ENCODE assay signal across 19 mouse cellular contexts in the genomic region with DNA sequence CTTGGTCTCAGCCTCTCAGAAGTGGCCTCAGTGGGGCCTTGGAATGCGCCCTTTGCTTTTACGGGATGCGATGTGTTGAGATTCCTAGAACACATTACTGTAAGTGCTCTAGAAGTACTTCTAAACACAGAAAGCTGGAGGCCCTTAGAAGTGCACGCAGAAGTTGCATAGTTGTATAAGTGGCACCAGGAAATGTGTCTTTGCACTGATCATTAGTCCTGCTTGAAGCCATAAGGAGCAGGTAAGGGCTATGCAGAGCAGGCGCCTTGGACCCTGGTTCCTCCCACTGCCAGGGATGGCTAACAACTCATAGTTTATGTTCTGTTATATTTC.
A peak's percentile ranks its signal among the peaks of the same experiment; 100 is the strongest.
DNase-seq lines count a peak whose midpoint lies in the region; ATAC-seq and TF ChIP-seq lines count a peak whose summit lies in the region.
"Had no signal": no experiment of that assay in that cellular context is flagged by ENCODE, and none has a peak within 500 bp of the region (broad histone marks: within the 10 kb centered on the region; RNA-seq: fewer than 3 reads in every experiment).

No protein-coding gene starts in this region.

- TF ChIP-seq EP300 in lung, postnatal 0 days (IDR thresholded peaks at IDR 0.05), result peak; percentile 95

- 0 out of 2 replicates have a peak overlapping the region, but pooled peaks have one; percentile 7 for H3K27ac ChIP-seq in lung, embryonic 16.5 days (ENCODE audit: low read length)
- peak overlapping the region; percentile 35; the same call in 1 of the 2 replicates for H3K27ac ChIP-seq in lung, postnatal 0 days (ENCODE audit: low read length)
- H3K27ac ChIP-seq in limb, embryonic 10.5 days, result peak overlapping the region; percentile 26; the same call in 1 of the 2 replicates

- no peaks in the 10 kb centered on the region for H3K9me3 ChIP-seq in lung, embryonic 16.5 days (ENCODE audit: control insufficient read depth, low read length)
- no peaks in the 10 kb centered on the region for H3K9me3 ChIP-seq in lung, postnatal 0 days (ENCODE audit: low read length)
- H3K9me3 ChIP-seq in limb, embryonic 10.5 days (replicated peaks), result no peaks in the 10 kb centered on the region

- TF ChIP-seq CTCF in lung, postnatal 0 days (IDR thresholded peaks at IDR 0.05), result no peak

- WGBS in lung, embryonic 16.5 days, result 41% methylated on average over 5 of the region's 5 CpGs
- WGBS in lung, postnatal 0 days, result 38% methylated on average over 5 of the region's 5 CpGs
- 90% methylated on average over 5 of the region's 5 CpGs for WGBS in limb, embryonic 10.5 days

- no peaks in the 10 kb centered on the region for H3K27me3 ChIP-seq in lung, embryonic 16.5 days (ENCODE audit: control insufficient read depth, insufficient read depth, low read depth, low read length)
- H3K27me3 ChIP-seq in lung, postnatal 0 days (replicated peaks; ENCODE audit: insufficient read depth, low read length), result no peaks in the 10 kb centered on the region
- H3K27me3 ChIP-seq in limb, embryonic 10.5 days (ENCODE audit: low read depth, poor library complexity, severe bottlenecking), result no peaks in the 10 kb centered on the region
- H3K27me3 ChIP-seq: Patski had no signal

- no peak overlapping the region for H3K9ac ChIP-seq in lung, embryonic 16.5 days (ENCODE audit: low read length)
- H3K9ac ChIP-seq in lung, postnatal 0 days (replicated peaks; ENCODE audit: low read depth), result no peak overlapping the region

- no peak overlapping the region for H3K4me2 ChIP-seq in lung, embryonic 16.5 days (ENCODE audit: low read depth, low read length)
- H3K4me2 ChIP-seq in lung, postnatal 0 days (replicated peaks; ENCODE audit: low read depth, low read length), result no peak overlapping the region

- peak; percentile 55 for ATAC-seq in lung, embryonic 16.5 days (ENCODE audit: low read depth)
- peak; percentile 77 for ATAC-seq in lung, postnatal 0 days
- ATAC-seq: activated CD4-positive, CD25-positive, alpha-beta regulatory T cell, adult 4 months; CD4-positive, CD25-positive, alpha-beta regulatory T cell, adult 4 months; Patski had no signal

- no peak overlapping the region for H3K4me3 ChIP-seq in lung, embryonic 16.5 days (ENCODE audit: low read length)
- no peak overlapping the region for H3K4me3 ChIP-seq in lung, postnatal 0 days (ENCODE audit: low read depth, low read length)
- H3K4me3 ChIP-seq in limb, embryonic 10.5 days, result no peak overlapping the region

- peaks cover 12% of the 10 kb centered on the region for H3K4me1 ChIP-seq in lung, embryonic 16.5 days (replicated peaks; ENCODE audit: control insufficient read depth, insufficient read depth, low read length)
- H3K4me1 ChIP-seq in lung, postnatal 0 days (ENCODE audit: insufficient read depth, low read depth, low read length), result peaks cover 24% of the 10 kb centered on the region
- H3K4me1 ChIP-seq in limb, embryonic 10.5 days, result peaks cover 13% of the 10 kb centered on the region

- H3K36me3 ChIP-seq in lung, embryonic 16.5 days (ENCODE audit: control insufficient read depth, insufficient read depth, low read length), result no peaks in the 10 kb centered on the region
- no peaks in the 10 kb centered on the region for H3K36me3 ChIP-seq in lung, postnatal 0 days (ENCODE audit: insufficient read depth, low read length)
- no peaks in the 10 kb centered on the region for H3K36me3 ChIP-seq in limb, embryonic 10.5 days
- H3K36me3 ChIP-seq: G1E had no signal

- DNase-seq in lung, postnatal 14 days, result no peak
- peak; percentile 68 for DNase-seq in lung, postnatal 0 days (ENCODE audit: low spot score)
- no peak for DNase-seq in lung, postnatal 10 days
- DNase-seq in limb, embryonic 10.5 days (ENCODE audit: low spot score), result no peak
- DNase-seq in neural tube, embryonic 10.5 days (ENCODE audit: extremely low spot score, low spot score), result no peak
- DNase-seq: adrenal gland, adult 2 months; adrenal gland, adult 8-10 months; adrenal gland, postnatal 10 days; adrenal gland, postnatal 14 days; adrenal gland, postnatal 25 days; adrenal gland, postnatal 36 days; cerebellum, adult 11 months; cerebellum, adult 11-12 months; cerebellum, adult 18-20 months had no signal
